Mouse (Mus musculus) C2C12 (cell line): ENCODE results near the gene Nek11.

Experiments used
- CTCF ChIP-seq: IDR thresholded peaks from one replicate; pipeline ENCODE4 v1.5.1; 2011; ENCODE audit not compliant: control insufficient read depth, insufficient read depth, insufficient read length
- FOSL1 ChIP-seq: IDR thresholded peaks from one replicate; pipeline ENCODE4 v1.8.0; 2011; ENCODE audit warnings: mild to moderate bottlenecking, low read length; ENCODE audit not compliant: poor library complexity, insufficient read depth, severe bottlenecking
- MYOD1 ChIP-seq: IDR thresholded peaks from one replicate; pipeline ENCODE4 v1.6.1; 2011; ENCODE audit warnings: low read depth; ENCODE audit not compliant: control insufficient read depth, insufficient read length
- USF1 ChIP-seq: IDR thresholded peaks from one replicate; pipeline ENCODE4 v1.6.1; 2011; ENCODE audit warnings: low read depth, mild to moderate bottlenecking, control low read depth, moderate library complexity

- no peak for TF ChIP-seq CTCF
- no peak for TF ChIP-seq FOSL1
- TF ChIP-seq USF1, result no peak
- TF ChIP-seq MYOD1, result no peak
Observed at GRCm38 (mm10) chr9:105306042-105306441, 89.3 kb downstream of the Nek11 start.
